In the genomic region with DNA sequence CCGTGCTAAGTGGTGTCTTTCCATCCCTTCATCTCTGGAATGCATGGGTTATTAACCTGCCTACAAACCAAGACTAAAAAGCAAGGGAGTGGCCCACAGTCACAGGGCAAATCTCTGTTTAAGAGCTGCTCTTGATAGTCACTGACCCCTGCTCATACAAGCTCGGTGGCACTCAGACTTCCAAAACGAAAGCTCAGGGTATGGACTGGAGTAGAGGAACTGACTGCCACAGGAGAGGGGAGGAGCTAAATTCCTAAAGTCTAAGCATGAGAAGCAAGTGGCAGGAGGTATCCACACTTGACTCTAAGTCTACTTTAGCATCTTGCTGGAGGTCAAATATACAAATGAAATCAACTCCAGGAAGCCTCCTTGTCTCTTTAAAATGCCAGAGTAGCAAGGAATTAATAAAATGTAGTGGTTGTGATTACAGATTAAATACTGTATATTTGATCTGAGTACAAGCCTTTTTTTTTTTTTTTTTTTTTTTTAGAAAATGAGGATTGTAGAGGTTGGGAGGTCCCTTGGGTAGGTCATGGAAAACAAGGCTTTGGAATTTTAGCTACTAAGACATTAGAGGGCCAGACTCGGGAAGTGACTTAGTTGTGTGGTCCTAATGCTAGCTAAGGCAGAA, we compare ENCODE assay signal across 9 mouse cellular contexts. TPM values are rescaled to one million over a fixed set of nuclear protein-coding genes. Genes with fewer than 3 reads are reported as not detected.
DNase-seq lines count a peak whose midpoint lies in the region; ATAC-seq and TF ChIP-seq lines count a peak whose summit lies in the region.
"Had no signal": no experiment of that assay in that cellular context is flagged by ENCODE, and none has a peak within 500 bp of the region (broad histone marks: within the 10 kb centered on the region; RNA-seq: fewer than 3 reads in every experiment).

No protein-coding gene starts in this region.

- ATAC-seq in heart, embryonic 12.5 days (ENCODE audit: insufficient number of reproducible peaks, low FRiP score) = 0 out of 2 replicates have a peak, but pooled peaks have one; percentile 9
- ATAC-seq in G1E (ENCODE audit: extremely low read depth, insufficient number of reproducible peaks, low FRiP score, poor library complexity, severe bottlenecking) = no peak
- peak; percentile 57 for ATAC-seq in heart, postnatal 0 days (ENCODE audit: insufficient read depth, low read depth)
- ATAC-seq in megakaryocyte, adult 5-6 weeks (ENCODE audit: poor library complexity, severe bottlenecking) = peak; percentile 47; the same call in 1 of the 2 replicates

- peak overlapping the region; percentile 94 for H3K27ac ChIP-seq in heart, embryonic 12.5 days (ENCODE audit: poor library complexity, severe bottlenecking)
- peak overlapping the region; percentile 89 for H3K27ac ChIP-seq in heart, postnatal 0 days (ENCODE audit: low read depth)

- no peak for TF ChIP-seq EP300 in heart, postnatal 0 days (IDR thresholded peaks at IDR 0.05; ENCODE audit: low read depth)

- DNase-seq in heart, postnatal 25 days (ENCODE audit: low spot score) = no peak
- no peak for DNase-seq in G1E (ENCODE audit: low spot score)
- DNase-seq in heart, postnatal 0 days (ENCODE audit: low spot score) = peak; percentile 13
- no peak for DNase-seq in testis, postnatal 14 days (ENCODE audit: low spot score)
- DNase-seq in retina, postnatal 1 day = no peak
- DNase-seq in ovary, postnatal 36 days (ENCODE audit: low spot score) = no peak

- H3K27me3 ChIP-seq in heart, embryonic 12.5 days (replicated peaks) = no peaks in the 10 kb centered on the region
- H3K27me3 ChIP-seq in G1E (ENCODE audit: insufficient read depth, low read length) = no peaks in the 10 kb centered on the region
- H3K27me3 ChIP-seq in heart, postnatal 0 days (ENCODE audit: control insufficient read depth, insufficient read depth, low read length) = no peaks in the 10 kb centered on the region

- no peak for TF ChIP-seq CTCF in G1E (IDR thresholded peaks at IDR 0.05; ENCODE audit: low read depth, low read length)
- TF ChIP-seq CTCF in heart, postnatal 0 days (IDR thresholded peaks at IDR 0.05; ENCODE audit: low read depth) = no peak

- H3K9ac ChIP-seq in heart, embryonic 12.5 days = 0 out of 2 replicates have a peak overlapping the region, but pooled peaks have one; percentile 71
- H3K9ac ChIP-seq in heart, postnatal 0 days (replicated peaks; ENCODE audit: low read depth, low read length) = peak overlapping the region; percentile 50; the same call in 1 of the 2 replicates

- no peaks in the 10 kb centered on the region for H3K36me3 ChIP-seq in heart, embryonic 12.5 days
- peaks cover 15% of the 10 kb centered on the region for H3K36me3 ChIP-seq in G1E (replicated peaks)
- no peaks in the 10 kb centered on the region for H3K36me3 ChIP-seq in heart, postnatal 0 days (replicated peaks; ENCODE audit: control insufficient read depth, insufficient read depth, low read length)

- H3K9me3 ChIP-seq in heart, embryonic 12.5 days (replicated peaks) = no peaks in the 10 kb centered on the region
- H3K9me3 ChIP-seq in G1E (replicated peaks) = no peaks in the 10 kb centered on the region
- H3K9me3 ChIP-seq in heart, postnatal 0 days (replicated peaks; ENCODE audit: control insufficient read depth, low read length) = no peaks in the 10 kb centered on the region

- peaks cover 10% of the 10 kb centered on the region for H3K4me1 ChIP-seq in heart, embryonic 12.5 days (replicated peaks)
- H3K4me1 ChIP-seq in G1E (ENCODE audit: insufficient read depth, low read depth, low read length) = peaks cover 72% of the 10 kb centered on the region
- H3K4me1 ChIP-seq in heart, postnatal 0 days (ENCODE audit: control insufficient read depth, insufficient read depth) = peaks cover 12% of the 10 kb centered on the region

- intact Hi-C loops in heart, postnatal 25 days (cut with DNase I) = loop anchor here (2.0 kb wide), 1 partner anchor 21 kb away; the partner anchor contains the start of gene Cd80

- WGBS in heart, embryonic 12.5 days = 21% methylated on average over 4 of the region's 4 CpGs
- WGBS in heart, postnatal 0 days = 19% methylated on average over 4 of the region's 4 CpGs

- peak overlapping the region; percentile 48 for H3K4me3 ChIP-seq in heart, embryonic 12.5 days
- H3K4me3 ChIP-seq in G1E (ENCODE audit: low read depth, low read length) = peak overlapping the region; percentile 4; the same call in 1 of the 2 replicates
- peak overlapping the region; percentile 46 for H3K4me3 ChIP-seq in heart, postnatal 0 days (ENCODE audit: low read depth, low read length)
- H3K4me3 ChIP-seq: myocyte had no signal

- H3K4me2 ChIP-seq in heart, embryonic 12.5 days = peak overlapping the region; percentile 81
- peak overlapping the region; percentile 77 for H3K4me2 ChIP-seq in heart, postnatal 0 days (ENCODE audit: low read depth, low read length)

RNA-seq across cellular contexts. Expression of gene Cd80, which starts 20.4 kb away (rescaled TPM):
- 0.60 and 0.73 TPM in 2 replicates for polyA plus RNA-seq in heart, embryonic 12.5 days (2016; fragmentation: Nextera tagmentation; extraction: Ambion mirVana)
- under 1 TPM; 0.16 to 0.53 TPM for total RNA-seq in heart, postnatal 25 days (2021)
- total RNA-seq in G1E (2014; fragmentation: Nextera tagmentation) = 62.1 and 77.0 TPM in 2 replicates
- total RNA-seq in G1E (2017) = 4.9 and 5.3 TPM in 2 replicates
- polyA plus RNA-seq in G1E (2012) = 2.2 and 3.0 TPM in 2 replicates
- total RNA-seq in heart, postnatal 0 days (2014; rRNA removed; ENCODE audit: low replicate concordance) = 0.15 TPM in 1 of 2 replicates, not detected in the other
- polyA plus RNA-seq in heart, postnatal 0 days (2015; fragmentation: Nextera tagmentation; extraction: Ambion mirVana) = 0.22 and 0.34 TPM in 2 replicates
- 6.5 and 10.4 TPM in 2 replicates for total RNA-seq in megakaryocyte, adult 5-6 weeks (2015)
- total RNA-seq in megakaryocyte, adult 5-6 weeks (2017) = 3.0 and 4.0 TPM in 2 replicates

RNA-seq across cellular contexts. Expression of gene Adprh, which starts 23.3 kb away (rescaled TPM):
- polyA plus RNA-seq in heart, embryonic 12.5 days (2016; fragmentation: Nextera tagmentation; extraction: Ambion mirVana) = 115 TPM in 2 replicates
- total RNA-seq in heart, postnatal 25 days (2021) = 10 to 100 TPM; 25.8 to 28.0 TPM
- total RNA-seq in G1E (2014; fragmentation: Nextera tagmentation) (56.4 and 60.6 TPM in 2 replicates), G1E (2017) (26.4 and 28.4 TPM in 2 replicates)
- 355 and 468 TPM in 2 replicates for polyA plus RNA-seq in G1E (2012)
- 30.9 and 42.6 TPM in 2 replicates for total RNA-seq in heart, postnatal 0 days (2014; rRNA removed; ENCODE audit: low replicate concordance)
- 69.5 and 72.1 TPM in 2 replicates for polyA plus RNA-seq in heart, postnatal 0 days (2015; fragmentation: Nextera tagmentation; extraction: Ambion mirVana)
- total RNA-seq in megakaryocyte, adult 5-6 weeks (2015) = 30.6 and 30.9 TPM in 2 replicates
- total RNA-seq in megakaryocyte, adult 5-6 weeks (2017) = 18.3 and 19.2 TPM in 2 replicates

RNA-seq across cellular contexts. Expression of gene Pla1a, which starts 42.9 kb away (rescaled TPM):
- 0.17 and 0.28 TPM in 2 replicates for polyA plus RNA-seq in heart, embryonic 12.5 days (2016; fragmentation: Nextera tagmentation; extraction: Ambion mirVana)
- 1 to 10 TPM; 6.5 to 8.4 TPM for total RNA-seq in heart, postnatal 25 days (2021)
- total RNA-seq in G1E (2014; fragmentation: Nextera tagmentation) (1.7 TPM in 1 of 2 replicates, not detected in the other), G1E (2017) (0.16 TPM in 1 of 2 replicates, not detected in the other)
- not detected in 2 replicates for polyA plus RNA-seq in G1E (2012)
- total RNA-seq in heart, postnatal 0 days (2014; rRNA removed; ENCODE audit: low replicate concordance) = 13.4 and 14.5 TPM in 2 replicates
- 4.6 and 4.9 TPM in 2 replicates for polyA plus RNA-seq in heart, postnatal 0 days (2015; fragmentation: Nextera tagmentation; extraction: Ambion mirVana)
- 0.38 TPM in 1 of 2 replicates, not detected in the other for total RNA-seq in megakaryocyte, adult 5-6 weeks (2015)
- not detected in 2 replicates for total RNA-seq in megakaryocyte, adult 5-6 weeks (2017)

RNA-seq across cellular contexts. Expression of gene Timmdc1, which starts 46.7 kb away (rescaled TPM):
- polyA plus RNA-seq in heart, embryonic 12.5 days (2016; fragmentation: Nextera tagmentation; extraction: Ambion mirVana) = 33.5 and 35.6 TPM in 2 replicates
- 10 to 100 TPM; 70.7 to 75.8 TPM for total RNA-seq in heart, postnatal 25 days (2021)
- total RNA-seq in G1E (2014; fragmentation: Nextera tagmentation) = 36.7 and 38.7 TPM in 2 replicates
- 27.0 and 28.6 TPM in 2 replicates for total RNA-seq in G1E (2017)
- polyA plus RNA-seq in G1E (2012) = 25.9 and 28.3 TPM in 2 replicates
- total RNA-seq in heart, postnatal 0 days (2014; rRNA removed; ENCODE audit: low replicate concordance) = 46.2 and 90.1 TPM in 2 replicates
- polyA plus RNA-seq in heart, postnatal 0 days (2015; fragmentation: Nextera tagmentation; extraction: Ambion mirVana) = 47.4 and 51.0 TPM in 2 replicates
- total RNA-seq in megakaryocyte, adult 5-6 weeks (2015) = 5.3 and 9.3 TPM in 2 replicates
- total RNA-seq in megakaryocyte, adult 5-6 weeks (2017) = 19.0 and 19.9 TPM in 2 replicates
